Mouse (Mus musculus): ENCODE data around the gene Epas1.

Gene Epas1

GRCm38 (mm10) chr17:86827391-86828165 lies 74.1 kb downstream of the Epas1 start:
- DNase-seq (ENCODE audit: low read depth in 1 of 2, low spot score in 2 of 2) = no peak

GRCm38 (mm10) chr17:86828500-86828899 lies 75.0 kb downstream of the Epas1 start:
- no peak for DNase-seq (ENCODE audit: low read depth in 1 of 2, low spot score in 2 of 2)

GRCm38 (mm10) chr17:86829383-86830175 lies 76.1 kb downstream of the Epas1 start:
- DNase-seq (ENCODE audit: low read depth in 1 of 2, low spot score in 2 of 2) = no peak

- no peak for DNase-seq (ENCODE audit: low read depth in 1 of 2, low spot score in 2 of 2)
These were observed 77.4 kb downstream of the Epas1 start for GRCm38 (mm10) chr17:86830893-86831292.

- DNase-seq (ENCODE audit: low read depth in 1 of 2, low spot score in 2 of 2) = no peak
These were observed 79.2 kb downstream of the Epas1 start for GRCm38 (mm10) chr17:86832562-86833327.

- DNase-seq (ENCODE audit: low read depth in 1 of 2, low spot score in 2 of 2) = no peak
These were observed 80.4 kb downstream of the Epas1 start for GRCm38 (mm10) chr17:86833945-86834344.

- DNase-seq (ENCODE audit: low read depth in 1 of 2, low spot score in 2 of 2) = no peak
These were observed 85.8 kb downstream of the Epas1 start for GRCm38 (mm10) chr17:86839308-86839707.

GRCm38 (mm10) chr17:86850700-86851337 lies 97.3 kb downstream of the Epas1 start:
- no peak for DNase-seq (ENCODE audit: low read depth in 1 of 2, low spot score in 2 of 2)

- no peak for DNase-seq (ENCODE audit: low read depth in 1 of 2, low spot score in 2 of 2)
These were observed 98.3 kb downstream of the Epas1 start for GRCm38 (mm10) chr17:86851782-86852181.

- no peak for DNase-seq (ENCODE audit: low read depth in 1 of 2, low spot score in 2 of 2)
These were observed 99.1 kb downstream of the Epas1 start for GRCm38 (mm10) chr17:86852591-86853031.

- no peak for DNase-seq (ENCODE audit: low read depth in 1 of 2, low spot score in 2 of 2)
These were observed 117.1 kb downstream of the Epas1 start for GRCm38 (mm10) chr17:86870586-86870985.

- DNase-seq (ENCODE audit: low read depth in 1 of 2, low spot score in 2 of 2) = no peak
These were observed 119.1 kb downstream of the Epas1 start for GRCm38 (mm10) chr17:86872643-86873042.

- no peak for DNase-seq (ENCODE audit: low read depth in 1 of 2, low spot score in 2 of 2)
These were observed 123.4 kb downstream of the Epas1 start for GRCm38 (mm10) chr17:86876940-86877339.

- no peak for DNase-seq (ENCODE audit: low read depth in 1 of 2, low spot score in 2 of 2)
These were observed 124.2 kb downstream of the Epas1 start for GRCm38 (mm10) chr17:86877747-86878146.

GRCm38 (mm10) chr17:86880056-86880455 lies 126.6 kb downstream of the Epas1 start:
- DNase-seq (ENCODE audit: low read depth in 1 of 2, low spot score in 2 of 2) = no peak

- no peak for DNase-seq (ENCODE audit: low read depth in 1 of 2, low spot score in 2 of 2)
These were observed 127.1 kb downstream of the Epas1 start for GRCm38 (mm10) chr17:86880461-86881044.

Data from monocyte, adult 2 months (primary cell).